In genomic region chr7:132852173-132852844, GRCm38 (mm10) we compare ENCODE assay signal across 7 mouse cellular contexts. TPM values are rescaled to one million over a fixed set of nuclear protein-coding genes. Genes with fewer than 3 reads are reported as not detected.
DNase-seq lines count a peak whose midpoint lies in the region; ATAC-seq lines count a peak whose summit lies in the region.

Eef1akmt2 (minus strand) TSS chr7:132852673.

- H3K9me3 ChIP-seq in embryonic facial prominence, embryonic 10.5 days: no peaks in the 10 kb centered on the region
- no peaks in the 10 kb centered on the region for H3K9me3 ChIP-seq in limb, embryonic 11.5 days (ENCODE audit: control insufficient read depth, low read length)
- H3K9me3 ChIP-seq in midbrain, embryonic 14.5 days (ENCODE audit: control insufficient read depth, low read length): no peaks in the 10 kb centered on the region

- peak; percentile 92 for ATAC-seq in limb, embryonic 11.5 days (ENCODE audit: insufficient number of reproducible peaks, low FRiP score, low TSS enrichment, low read depth)
- ATAC-seq in midbrain, embryonic 14.5 days (ENCODE audit: low FRiP score, low TSS enrichment): peak; percentile 92

- H3K27me3 ChIP-seq in embryonic facial prominence, embryonic 10.5 days (replicated peaks; ENCODE audit: low read depth, poor library complexity, severe bottlenecking): no peaks in the 10 kb centered on the region
- H3K27me3 ChIP-seq in limb, embryonic 11.5 days (ENCODE audit: control insufficient read depth, insufficient read depth, low read length): no peaks in the 10 kb centered on the region
- no peaks in the 10 kb centered on the region for H3K27me3 ChIP-seq in midbrain, embryonic 14.5 days (ENCODE audit: control insufficient read depth, insufficient read depth, low read length)

- under 1% methylated on average over 37 of the region's 37 CpGs for WGBS in embryonic facial prominence, embryonic 10.5 days
- WGBS in limb, embryonic 11.5 days: 1% methylated on average over 37 of the region's 37 CpGs
- WGBS in midbrain, embryonic 14.5 days: under 1% methylated on average over 37 of the region's 37 CpGs

- H3K4me2 ChIP-seq in limb, embryonic 11.5 days (ENCODE audit: low read depth, severe bottlenecking): peak within 1 kb of the TSS; percentile 60
- peak within 1 kb of the TSS; percentile 48 for H3K4me2 ChIP-seq in midbrain, embryonic 14.5 days (ENCODE audit: low read length)

- DNase-seq in adrenal gland, postnatal 10 days: peak; percentile 88
- peak; percentile 88 for DNase-seq in embryonic facial prominence, embryonic 10.5 days (ENCODE audit: low spot score)
- DNase-seq in heart, adult 11 months: peak; percentile 99
- DNase-seq in kidney, adult 18-20 months: peak; percentile 89
- peak; percentile 92 for DNase-seq in limb, embryonic 11.5 days (ENCODE audit: low spot score)
- peak; percentile 94 for DNase-seq in midbrain, embryonic 14.5 days
- DNase-seq in spleen, adult 18-20 months: peak; percentile 61 to 76

- H3K27ac ChIP-seq in embryonic facial prominence, embryonic 10.5 days (replicated peaks): peak within 1 kb of the TSS; percentile 99
- H3K27ac ChIP-seq in limb, embryonic 11.5 days (replicated peaks; ENCODE audit: low read depth, low read length): peak within 1 kb of the TSS; percentile 94
- peak within 1 kb of the TSS; percentile 96 for H3K27ac ChIP-seq in midbrain, embryonic 14.5 days (replicated peaks; ENCODE audit: low read depth, low read length)

- H3K36me3 ChIP-seq in embryonic facial prominence, embryonic 10.5 days (replicated peaks): peaks cover 34% of the 10 kb centered on the region
- peaks cover 6% of the 10 kb centered on the region; the same call in 1 of the 2 replicates for H3K36me3 ChIP-seq in limb, embryonic 11.5 days (ENCODE audit: control insufficient read depth, insufficient read depth, low read length)
- H3K36me3 ChIP-seq in midbrain, embryonic 14.5 days (ENCODE audit: control insufficient read depth, insufficient read depth, low read length): peaks cover 26% of the 10 kb centered on the region

- peak within 1 kb of the TSS; percentile 86 for H3K4me3 ChIP-seq in embryonic facial prominence, embryonic 10.5 days
- peak within 1 kb of the TSS; percentile 61 for H3K4me3 ChIP-seq in limb, embryonic 11.5 days (ENCODE audit: low read depth, low read length)
- peak within 1 kb of the TSS; percentile 47 for H3K4me3 ChIP-seq in midbrain, embryonic 14.5 days (replicated peaks; ENCODE audit: low read depth, low read length)

- H3K4me1 ChIP-seq in embryonic facial prominence, embryonic 10.5 days: peaks cover 19% of the 10 kb centered on the region
- H3K4me1 ChIP-seq in limb, embryonic 11.5 days (ENCODE audit: control insufficient read depth, insufficient read depth, low read length): peaks cover 9% of the 10 kb centered on the region
- peaks cover 4% of the 10 kb centered on the region for H3K4me1 ChIP-seq in midbrain, embryonic 14.5 days (ENCODE audit: control insufficient read depth, insufficient read depth, low read length)

- peak within 1 kb of the TSS; percentile 92 for H3K9ac ChIP-seq in limb, embryonic 11.5 days (ENCODE audit: low read length)
- peak within 1 kb of the TSS; percentile 87 for H3K9ac ChIP-seq in midbrain, embryonic 14.5 days (replicated peaks; ENCODE audit: low read length)

RNA-seq across cellular contexts. Expression of gene Eef1akmt2, which starts in this region (rescaled TPM):
- 10 to 100 TPM; 20.9 to 27.4 TPM for total RNA-seq in adrenal gland, postnatal 10 days (2021)
- 71.0 and 72.1 TPM in 2 replicates for polyA plus RNA-seq in embryonic facial prominence, embryonic 10.5 days (2016; fragmentation: Nextera tagmentation; extraction: Ambion mirVana)
- polyA plus RNA-seq in limb, embryonic 11.5 days (2014; fragmentation: Nextera tagmentation; extraction: Ambion mirVana): 76.6 and 79.4 TPM in 2 replicates
- polyA plus RNA-seq in midbrain, embryonic 14.5 days (2014; fragmentation: Nextera tagmentation; extraction: Ambion mirVana): 90.0 and 92.6 TPM in 2 replicates

Comparison
In these comparisons a context has a peak if more than half of its experiments do, and no peak if none do; other contexts are left out.
1. Peak in every context shown above with its lines: DNase-seq, ATAC-seq, H3K4me3 ChIP-seq and H3K27ac ChIP-seq.